In the genomic region with DNA sequence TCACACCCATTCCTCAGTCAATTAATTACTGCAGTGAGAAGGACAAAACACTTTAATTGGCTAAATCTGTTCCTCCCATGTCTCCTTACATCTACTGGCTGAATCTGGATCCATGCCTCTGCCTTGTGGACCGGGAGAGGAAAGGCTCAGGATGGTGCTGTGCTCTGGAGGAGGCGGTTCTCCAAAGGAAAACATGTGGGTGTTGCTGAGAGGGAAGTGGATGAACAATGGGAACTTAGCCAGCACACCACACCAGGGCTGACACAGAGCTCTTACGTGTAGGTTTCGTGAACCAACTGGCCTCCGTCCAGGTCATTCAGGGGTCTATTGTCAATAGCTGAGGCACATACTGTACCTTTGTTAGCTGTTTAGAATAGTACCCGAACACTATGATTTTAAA, we compare ENCODE assay signal across 17 mouse cellular contexts.
DNase-seq lines count a peak whose midpoint lies in the region; ATAC-seq lines count a peak whose summit lies in the region.
"Had no signal": no experiment of that assay in that cellular context is flagged by ENCODE, and none has a peak within 500 bp of the region (broad histone marks: within the 10 kb centered on the region; RNA-seq: fewer than 3 reads in every experiment).

No protein-coding gene starts in this region.

- ATAC-seq in heart, embryonic 15.5 days (replicated peaks; ENCODE audit: insufficient number of reproducible peaks, insufficient read depth, low FRiP score, low read depth) = 0 out of 2 replicates have a peak, but pooled peaks have one; percentile 43
- ATAC-seq in heart, embryonic 12.5 days (ENCODE audit: insufficient number of reproducible peaks, low FRiP score) = no peak
- ATAC-seq: inflammation-experienced regulatory T-cells, adult 6 months; midbrain, embryonic 16.5 days had no signal

- H3K9ac ChIP-seq in heart, embryonic 15.5 days = no peak overlapping the region
- no peak overlapping the region for H3K9ac ChIP-seq in heart, embryonic 12.5 days
- H3K9ac ChIP-seq: heart, embryonic 13.5 days; limb, embryonic 15.5 days; stomach, embryonic 15.5 days had no signal

- no peak overlapping the region for H3K27ac ChIP-seq in heart, embryonic 15.5 days
- no peak overlapping the region for H3K27ac ChIP-seq in heart, embryonic 12.5 days (ENCODE audit: poor library complexity, severe bottlenecking)
- H3K27ac ChIP-seq: heart, embryonic 13.5 days; limb, embryonic 15.5 days; macrophage; stomach, embryonic 15.5 days had no signal

- 50% methylated on average over 6 of the region's 6 CpGs for WGBS in heart, embryonic 15.5 days
- 52% methylated on average over 6 of the region's 6 CpGs for WGBS in heart, embryonic 12.5 days

- no peak overlapping the region for H3K4me3 ChIP-seq in heart, embryonic 15.5 days
- no peak overlapping the region for H3K4me3 ChIP-seq in heart, embryonic 12.5 days
- H3K4me3 ChIP-seq: heart, embryonic 13.5 days; limb, embryonic 15.5 days; stomach, embryonic 15.5 days had no signal

- no peaks in the 10 kb centered on the region for H3K9me3 ChIP-seq in heart, embryonic 15.5 days (replicated peaks)
- H3K9me3 ChIP-seq in heart, embryonic 12.5 days (replicated peaks) = no peaks in the 10 kb centered on the region
- H3K9me3 ChIP-seq: heart, embryonic 13.5 days; limb, embryonic 15.5 days; stomach, embryonic 15.5 days had no signal

- no peaks in the 10 kb centered on the region for H3K36me3 ChIP-seq in heart, embryonic 15.5 days
- no peaks in the 10 kb centered on the region for H3K36me3 ChIP-seq in heart, embryonic 12.5 days
- H3K36me3 ChIP-seq: heart, embryonic 13.5 days; limb, embryonic 15.5 days; stomach, embryonic 15.5 days had no signal

- no peaks in the 10 kb centered on the region; the same call in 1 of the 2 replicates for H3K4me1 ChIP-seq in heart, embryonic 15.5 days (replicated peaks)
- no peaks in the 10 kb centered on the region for H3K4me1 ChIP-seq in heart, embryonic 12.5 days (replicated peaks)
- H3K4me1 ChIP-seq: heart, embryonic 13.5 days; stomach, embryonic 15.5 days had no signal

- intact Hi-C loops in heart, postnatal 14 days (cut with DNase I) = no loop called here

- no peaks in the 10 kb centered on the region for H3K27me3 ChIP-seq in heart, embryonic 15.5 days
- H3K27me3 ChIP-seq in heart, embryonic 12.5 days (replicated peaks) = no peaks in the 10 kb centered on the region
- H3K27me3 ChIP-seq: CH12.LX; heart, embryonic 13.5 days; limb, embryonic 15.5 days; stomach, embryonic 15.5 days had no signal

- DNase-seq in retina, postnatal 1 day = peak; percentile 47
- DNase-seq in retina, embryonic 14.5 days (ENCODE audit: low spot score) = no peak
- peak; percentile 48 to 62 for DNase-seq in heart, postnatal 14 days
- DNase-seq in right cerebral cortex, postnatal 10 days (ENCODE audit: low spot score in 2 of 2) = no peak
- no peak for DNase-seq in adrenal gland, adult 18-20 months (ENCODE audit: low spot score in 2 of 2)
- DNase-seq: adrenal gland, postnatal 14 days; kidney, postnatal 14 days; thymus, postnatal 4 days had no signal

- no peak overlapping the region for H3K4me2 ChIP-seq in heart, embryonic 15.5 days
- no peak overlapping the region for H3K4me2 ChIP-seq in heart, embryonic 12.5 days
- H3K4me2 ChIP-seq: heart, embryonic 13.5 days; limb, embryonic 15.5 days; stomach, embryonic 15.5 days had no signal

Comparison
In these comparisons a context has a peak if more than half of its experiments do, and no peak if none do; other contexts are left out.
1. DNase-seq: peak in retina, postnatal 1 day (single experiment) and heart, postnatal 14 days (2 of 2); none in retina, embryonic 14.5 days (single experiment), right cerebral cortex, postnatal 10 days (0 of 2) and adrenal gland, adult 18-20 months (0 of 2).